Mouse (Mus musculus): ENCODE data around the gene Mbtps1. TPM values are rescaled to one million over a fixed set of nuclear protein-coding genes. Genes with fewer than 3 reads are reported as not detected.

The Mbtps1 gene
- polyA plus RNA-seq, 1 experiment from 2014 or later = 125 TPM

DNA sequence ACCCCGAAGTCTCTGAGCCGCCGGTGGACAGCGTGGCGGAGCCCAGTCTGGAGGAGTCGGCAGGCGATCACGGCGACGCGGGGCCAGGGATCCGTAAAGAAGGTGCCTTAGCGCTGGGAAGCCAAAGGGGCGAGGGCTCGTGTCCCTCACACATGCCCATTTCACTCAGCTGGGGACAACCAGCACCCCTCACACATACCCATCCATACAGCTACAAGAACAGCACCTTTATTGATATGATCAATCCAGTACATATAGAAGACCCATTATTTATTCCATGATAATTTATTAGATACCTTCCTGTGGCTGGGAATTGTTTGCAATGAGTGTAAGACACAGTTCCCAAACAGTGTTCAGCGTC, 16.8 kb upstream of the Mbtps1 start:
- H3K4me2 ChIP-seq = peak overlapping the region; percentile 95
- H3K36me3 ChIP-seq = no peaks in the 10 kb centered on the region
- peak; percentile 48; the same call in 1 of the 2 replicates for ATAC-seq (ENCODE audit: borderline replicate concordance, extremely low read depth, low FRiP score, low TSS enrichment)
- H3K9ac ChIP-seq = peak overlapping the region; percentile 50
- WGBS = 2% methylated on average over 16 of the region's 16 CpGs
- H3K9me3 ChIP-seq = no peaks in the 10 kb centered on the region
- H3K4me3 ChIP-seq = peak overlapping the region; percentile 66
- H3K27me3 ChIP-seq = peaks cover 23% of the 10 kb centered on the region
- H3K27ac ChIP-seq = no peak overlapping the region
- H3K4me1 ChIP-seq = peaks cover 7% of the 10 kb centered on the region; the same call in 1 of the 2 replicates

DNA sequence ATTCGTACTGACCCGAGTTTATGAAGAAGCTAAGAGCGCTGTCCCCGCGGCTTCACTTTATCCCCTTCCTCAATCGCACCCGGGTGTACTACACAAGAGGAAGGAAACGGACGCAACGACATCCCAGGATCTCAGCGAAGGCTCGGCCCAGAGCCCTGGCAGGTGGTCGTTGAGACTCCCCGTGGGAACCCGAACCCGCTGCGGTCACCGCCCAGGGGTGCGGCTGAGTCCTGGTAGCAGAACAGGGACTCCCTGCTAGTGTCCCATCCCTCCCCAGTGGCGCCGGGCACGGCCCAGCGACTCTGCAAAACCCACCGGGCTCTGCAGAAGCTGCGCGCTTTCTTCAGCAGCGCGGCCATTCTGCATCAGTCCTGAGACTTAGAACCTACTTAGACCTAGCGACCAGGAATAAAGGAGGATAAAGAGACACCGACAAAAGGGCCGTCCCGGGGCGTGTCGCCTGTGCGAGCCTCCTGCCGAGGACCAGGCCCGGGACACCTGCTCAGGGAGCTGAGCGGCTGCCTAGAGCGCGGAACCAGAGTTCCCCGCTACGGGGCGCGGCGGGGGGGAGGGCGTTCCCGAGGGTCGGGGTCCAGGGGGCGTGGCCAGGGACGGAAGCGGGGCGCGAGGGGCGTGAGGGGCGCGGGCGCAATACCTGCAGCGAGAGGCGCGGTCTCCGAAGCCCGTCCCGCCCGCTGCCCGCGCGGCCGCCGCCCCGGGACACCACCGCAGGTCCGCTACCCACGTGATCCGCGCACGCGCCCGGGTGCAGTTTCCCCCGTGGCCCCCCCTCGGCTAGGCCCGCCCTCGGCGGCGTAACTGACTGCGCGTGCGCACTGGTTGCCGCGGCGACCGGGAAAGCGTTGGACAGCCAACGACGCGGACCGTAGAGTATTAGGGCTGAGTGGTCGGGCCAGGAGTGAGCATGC, 16.2 kb upstream of the Mbtps1 start, which contains the start of the genes Hsdl1 and Dnaaf1:
TSS of gene Hsdl1 (minus strand) at position 747 of the 929 bp plus-strand sequence.
TSS of gene Dnaaf1 (plus strand) at position 799 of the 929 bp plus-strand sequence.
- peak within 1 kb of the TSS; percentile 66 for H3K4me3 ChIP-seq
- H3K36me3 ChIP-seq = no peaks in the 10 kb centered on the region
- peak within 1 kb of the TSS; percentile 6; the same call in 1 of the 2 replicates for H3K27ac ChIP-seq
- 1% methylated on average over 77 of the region's 97 CpGs for whole genome bisulfite sequencing
- peak within 1 kb of the TSS; percentile 95 for H3K4me2 ChIP-seq
- ATAC-seq (ENCODE audit: borderline replicate concordance, extremely low read depth, low FRiP score, low TSS enrichment) = peak; percentile 87
- H3K9ac ChIP-seq = peak within 1 kb of the TSS; percentile 50
- peaks cover 23% of the 10 kb centered on the region for H3K27me3 ChIP-seq
- H3K4me1 ChIP-seq = peaks cover 7% of the 10 kb centered on the region; the same call in 1 of the 2 replicates
- H3K9me3 ChIP-seq = no peaks in the 10 kb centered on the region

DNA sequence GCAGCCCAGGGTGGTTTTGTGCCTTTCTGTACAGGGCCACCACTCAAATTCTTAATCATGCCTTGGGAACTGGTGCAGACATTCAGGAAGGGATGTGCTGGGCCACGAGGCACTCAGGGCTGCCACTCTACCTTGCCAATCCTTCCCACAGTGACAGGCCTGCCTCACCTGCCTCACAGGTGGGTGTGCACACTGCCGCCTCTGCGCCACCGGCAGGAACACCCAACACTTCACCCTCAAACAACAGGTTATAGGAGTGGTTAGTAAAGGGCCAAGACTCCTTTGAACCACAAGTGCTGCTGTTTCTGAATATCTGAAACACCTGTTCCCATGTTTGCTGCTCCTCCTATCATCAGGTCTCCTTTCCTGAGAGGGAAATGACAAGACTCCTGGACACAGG, 13.9 kb upstream of the Mbtps1 start:
- H3K4me1 ChIP-seq = peaks cover 7% of the 10 kb centered on the region; the same call in 1 of the 2 replicates
- H3K9me3 ChIP-seq = no peaks in the 10 kb centered on the region
- H3K4me3 ChIP-seq = no peak overlapping the region
- no peaks in the 10 kb centered on the region for H3K36me3 ChIP-seq
- no peak for ATAC-seq (ENCODE audit: borderline replicate concordance, extremely low read depth, low FRiP score, low TSS enrichment)
- H3K27me3 ChIP-seq = peaks cover 16% of the 10 kb centered on the region
- H3K4me2 ChIP-seq = no peak overlapping the region
- no peak overlapping the region for H3K9ac ChIP-seq
- H3K27ac ChIP-seq = no peak overlapping the region
- 61% methylated on average over 4 of the region's 4 CpGs for WGBS

DNA sequence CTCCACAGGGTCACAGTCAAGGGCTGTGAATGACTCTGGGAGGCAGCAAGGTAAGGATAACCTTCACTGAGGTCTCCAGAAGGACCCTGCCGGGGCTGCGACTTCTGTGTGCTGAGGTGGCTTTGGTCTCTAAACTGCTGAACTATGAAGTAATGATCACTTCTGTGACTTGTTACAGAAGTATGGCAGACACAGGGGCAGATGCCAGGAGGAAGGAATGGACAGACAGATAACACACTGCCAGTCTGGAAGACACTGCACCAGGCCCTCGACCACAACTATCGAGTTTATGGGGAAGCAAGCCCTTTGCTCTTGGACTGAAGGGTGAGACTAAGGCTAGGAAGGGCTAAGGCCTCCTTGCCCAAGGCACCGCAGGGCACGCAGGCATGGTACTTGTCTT, 12.6 kb upstream of the Mbtps1 start:
- Histone ChIP-seq H3K27ac (no peak overlapping the region), H3K27me3 (peaks cover 4% of the 10 kb centered on the region), H3K4me1 (peaks cover 7% of the 10 kb centered on the region; the same call in 1 of the 2 replicates), H3K4me2 (no peak overlapping the region), H3K4me3 (no peak overlapping the region), H3K36me3 (peaks cover 1% of the 10 kb centered on the region; the same call in 1 of the 2 replicates), H3K9ac (no peak overlapping the region), H3K9me3 (no peaks in the 10 kb centered on the region)
- WGBS = 81% methylated on average over 6 of the region's 6 CpGs
- no peak for ATAC-seq (ENCODE audit: borderline replicate concordance, extremely low read depth, low FRiP score, low TSS enrichment)

DNA sequence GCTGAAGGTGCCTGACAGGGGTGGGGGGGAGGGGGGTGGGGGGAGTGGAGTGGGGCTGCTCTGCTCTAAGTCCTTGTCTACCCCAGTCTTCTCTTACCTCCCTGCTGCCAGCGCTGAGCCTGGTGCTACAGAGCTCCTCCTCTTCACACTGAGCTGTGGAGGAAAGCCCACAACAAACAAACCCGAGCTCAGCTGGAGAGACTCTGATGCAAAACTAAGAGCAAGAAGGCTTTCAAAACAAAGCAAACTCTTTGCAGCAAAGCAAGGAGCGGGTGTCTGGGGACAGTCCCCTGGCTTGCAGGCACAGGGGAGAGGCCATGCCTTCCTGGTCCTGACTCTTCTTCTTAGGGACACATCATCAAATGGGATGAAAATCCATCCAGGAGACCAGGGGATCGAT, 11.3 kb upstream of the Mbtps1 start:
- WGBS = 26% methylated on average over 4 of the region's 4 CpGs
- no peak overlapping the region for H3K4me3 ChIP-seq
- no peak for ATAC-seq (ENCODE audit: borderline replicate concordance, extremely low read depth, low FRiP score, low TSS enrichment)
- H3K9me3 ChIP-seq = no peaks in the 10 kb centered on the region
- no peaks in the 10 kb centered on the region; the same call in 1 of the 2 replicates for H3K27me3 ChIP-seq
- peaks cover 8% of the 10 kb centered on the region; the same call in 1 of the 2 replicates for H3K36me3 ChIP-seq
- H3K4me2 ChIP-seq = no peak overlapping the region
- no peak overlapping the region for H3K9ac ChIP-seq
- no peak overlapping the region for H3K27ac ChIP-seq
- peaks cover 7% of the 10 kb centered on the region; the same call in 1 of the 2 replicates for H3K4me1 ChIP-seq

DNA sequence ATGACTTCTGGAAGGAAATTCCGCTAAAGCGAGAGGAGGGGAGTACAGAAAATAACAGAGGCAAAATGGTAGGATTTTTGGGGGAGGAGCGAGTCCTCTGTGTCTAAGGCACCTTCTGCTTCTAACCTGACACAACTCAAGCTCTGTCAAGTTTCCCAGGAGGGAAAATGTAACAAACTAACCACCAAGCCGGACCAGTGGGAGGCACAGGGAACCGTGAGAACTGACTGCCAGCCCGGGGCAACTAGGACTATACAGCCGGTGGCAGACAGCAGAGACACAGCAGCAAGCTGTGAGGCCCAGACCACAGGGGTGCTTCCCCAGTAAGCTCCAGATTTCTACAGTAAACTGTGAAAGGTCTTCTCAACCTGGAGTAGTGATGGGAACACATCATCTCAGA, 10.4 kb upstream of the Mbtps1 start:
- 63% methylated on average over 7 of the region's 7 CpGs for WGBS
- Histone ChIP-seq H3K27me3 (no peaks in the 10 kb centered on the region; the same call in 1 of the 2 replicates), H3K36me3 (peaks cover 8% of the 10 kb centered on the region; the same call in 1 of the 2 replicates), H3K4me2 (no peak overlapping the region), H3K4me3 (no peak overlapping the region), H3K9ac (no peak overlapping the region), H3K9me3 (no peaks in the 10 kb centered on the region), H3K4me1 (peaks cover 1% of the 10 kb centered on the region; the same call in 1 of the 2 replicates), H3K27ac (no peak overlapping the region)
- no peak for ATAC-seq (ENCODE audit: borderline replicate concordance, extremely low read depth, low FRiP score, low TSS enrichment)

DNA sequence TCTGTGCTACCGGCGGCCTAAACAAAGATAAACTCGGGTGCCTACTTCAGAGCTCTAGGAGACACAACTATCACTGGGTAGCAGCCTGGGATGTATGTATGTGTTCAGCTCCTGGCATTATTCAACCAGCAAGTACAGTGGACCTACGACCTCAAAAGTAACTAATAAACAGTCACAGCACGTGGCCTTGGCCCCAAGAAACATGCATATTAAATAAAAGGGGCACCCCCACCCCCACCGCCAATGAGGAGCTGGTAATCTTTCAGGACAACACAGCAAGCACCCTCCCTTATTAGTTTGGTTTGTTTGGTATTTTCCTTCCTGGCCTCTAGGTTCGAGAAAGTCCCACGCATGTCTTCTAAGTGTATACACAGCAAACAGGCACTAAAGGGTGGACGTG, 9.7 kb upstream of the Mbtps1 start:
- H3K4me3 ChIP-seq = no peak overlapping the region
- H3K9me3 ChIP-seq = no peaks in the 10 kb centered on the region
- no peak overlapping the region for H3K4me2 ChIP-seq
- peaks cover 8% of the 10 kb centered on the region; the same call in 1 of the 2 replicates for H3K36me3 ChIP-seq
- no peaks in the 10 kb centered on the region for H3K4me1 ChIP-seq
- H3K27ac ChIP-seq = no peak overlapping the region
- no peak for ATAC-seq (ENCODE audit: borderline replicate concordance, extremely low read depth, low FRiP score, low TSS enrichment)
- H3K27me3 ChIP-seq = no peaks in the 10 kb centered on the region; the same call in 1 of the 2 replicates
- H3K9ac ChIP-seq = no peak overlapping the region
- WGBS = 75% methylated on average over 9 of the region's 9 CpGs

DNA sequence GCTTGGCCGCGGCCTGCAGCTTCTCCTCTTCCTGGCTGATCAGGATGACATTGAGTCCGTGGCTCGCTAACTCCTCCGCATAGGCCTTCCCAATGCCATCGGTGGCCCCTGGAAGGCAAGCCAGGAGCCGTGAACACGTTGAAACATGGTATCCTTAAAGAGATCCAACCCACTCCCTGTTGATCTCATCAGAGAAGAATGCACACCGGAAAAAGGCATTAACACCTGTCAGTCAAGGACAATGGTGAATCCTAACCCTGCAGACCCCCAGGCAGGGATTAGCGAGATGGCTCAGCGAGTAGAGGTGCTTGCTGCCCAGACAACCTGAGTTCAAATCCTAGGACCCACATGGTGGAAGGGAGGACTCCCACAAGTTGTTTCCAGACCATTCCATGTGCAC, 7.8 kb upstream of the Mbtps1 start:
- no peaks in the 10 kb centered on the region for H3K9me3 ChIP-seq
- peaks cover 19% of the 10 kb centered on the region; the same call in 1 of the 2 replicates for H3K36me3 ChIP-seq
- H3K4me3 ChIP-seq = no peak overlapping the region
- H3K4me2 ChIP-seq = no peak overlapping the region
- H3K9ac ChIP-seq = no peak overlapping the region
- no peak overlapping the region for H3K27ac ChIP-seq
- 68% methylated on average over 11 of the region's 11 CpGs for WGBS
- ATAC-seq (ENCODE audit: borderline replicate concordance, extremely low read depth, low FRiP score, low TSS enrichment) = no peak
- no peaks in the 10 kb centered on the region for H3K27me3 ChIP-seq
- no peaks in the 10 kb centered on the region for H3K4me1 ChIP-seq

DNA sequence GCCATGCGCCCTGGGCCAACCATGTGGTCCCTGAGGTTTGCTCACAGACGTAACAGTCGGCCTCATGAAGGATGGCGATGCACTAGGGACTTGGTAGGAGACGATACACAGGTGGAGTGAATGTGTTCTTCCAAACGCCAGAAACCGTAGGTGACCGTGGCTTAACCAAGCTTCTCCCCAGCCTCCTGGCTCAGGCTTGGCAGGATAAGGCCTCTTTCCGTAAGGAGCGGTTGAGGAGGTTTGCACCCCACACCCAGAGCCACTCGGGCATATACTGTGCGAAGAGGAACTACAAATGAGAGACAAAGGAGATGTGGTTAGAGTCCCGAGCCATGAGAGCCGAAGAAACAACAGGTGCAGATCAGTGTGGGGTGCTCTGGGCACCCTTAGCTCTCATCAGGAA, 5.3 kb upstream of the Mbtps1 start:
- Histone ChIP-seq H3K36me3 (peaks cover 19% of the 10 kb centered on the region; the same call in 1 of the 2 replicates), H3K9me3 (no peaks in the 10 kb centered on the region), H3K27me3 (no peaks in the 10 kb centered on the region), H3K4me2 (no peak overlapping the region), H3K9ac (no peak overlapping the region), H3K4me3 (no peak overlapping the region), H3K27ac (no peak overlapping the region), H3K4me1 (peaks cover 4% of the 10 kb centered on the region; the same call in 1 of the 2 replicates)
- no peak for ATAC-seq (ENCODE audit: borderline replicate concordance, extremely low read depth, low FRiP score, low TSS enrichment)
- WGBS = 90% methylated on average over 14 of the region's 14 CpGs

DNA sequence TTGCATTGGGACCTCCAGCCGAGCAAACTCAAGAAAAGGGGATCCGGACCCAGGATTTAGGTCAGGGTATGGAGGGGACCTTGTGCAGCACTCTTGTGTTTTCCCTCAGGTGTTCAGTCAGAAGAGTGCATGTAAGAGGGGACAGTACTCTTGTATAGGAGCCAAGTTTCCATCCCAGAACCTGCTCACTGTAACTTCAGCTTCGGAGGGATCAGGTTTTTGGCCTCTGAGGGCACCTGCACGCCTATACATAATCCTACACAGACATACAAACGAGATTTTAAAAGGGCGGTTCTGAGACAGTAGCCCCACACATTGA, 826 bp upstream of the Mbtps1 start:
- no peaks in the 10 kb centered on the region for H3K27me3 ChIP-seq
- H3K36me3 ChIP-seq = peaks cover 11% of the 10 kb centered on the region; the same call in 1 of the 2 replicates
- 85% methylated on average over 6 of the region's 6 CpGs for WGBS
- H3K27ac ChIP-seq = 0 out of 2 replicates have a peak overlapping the region, but pooled peaks have one; percentile 34
- 0 out of 2 replicates have a peak overlapping the region, but pooled peaks have one; percentile 41 for H3K9ac ChIP-seq
- peak overlapping the region; percentile 73; the same call in 1 of the 2 replicates for H3K4me3 ChIP-seq
- peaks cover 18% of the 10 kb centered on the region for H3K4me1 ChIP-seq
- H3K4me2 ChIP-seq = peak overlapping the region; percentile 58
- no peak for ATAC-seq (ENCODE audit: borderline replicate concordance, extremely low read depth, low FRiP score, low TSS enrichment)
- H3K9me3 ChIP-seq = no peaks in the 10 kb centered on the region

DNA sequence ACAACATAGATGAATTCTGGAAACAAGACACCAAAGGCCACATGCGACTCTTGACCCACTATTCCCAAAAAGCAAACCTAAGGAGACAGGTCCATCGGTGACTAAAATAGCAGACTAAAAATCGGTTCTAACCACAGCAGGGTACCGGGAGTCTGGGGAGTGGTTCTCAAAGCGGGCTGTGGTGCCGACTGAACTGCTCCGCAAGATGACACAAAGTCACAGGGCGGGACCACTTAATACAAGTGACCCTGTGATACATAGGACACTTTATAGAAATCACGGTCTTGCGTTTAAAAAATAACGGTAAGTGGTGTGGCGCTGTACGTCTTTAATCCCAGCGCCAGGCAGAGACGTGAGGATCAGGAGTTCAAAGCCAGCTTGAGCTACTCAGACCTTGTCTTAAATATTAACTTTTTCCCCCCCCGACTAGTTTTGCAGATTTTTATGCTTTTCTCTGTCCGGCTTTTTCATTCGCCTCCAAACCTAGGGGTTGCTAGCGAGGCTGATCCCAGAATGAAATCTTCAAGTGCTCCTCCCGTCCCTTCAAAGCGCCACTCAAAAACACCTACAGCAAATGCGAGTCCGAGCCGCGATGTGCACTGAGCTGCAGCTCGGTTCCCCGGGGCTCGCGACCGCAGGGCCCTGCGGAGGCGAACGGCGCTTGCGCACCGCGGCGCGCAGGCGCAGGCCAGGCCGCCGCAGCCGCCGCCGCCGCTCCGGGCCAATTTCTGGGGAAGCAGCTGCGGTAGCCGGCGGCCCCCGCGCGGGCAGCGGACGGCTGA, 523 bp downstream of the Mbtps1 start:
- ATAC-seq (ENCODE audit: borderline replicate concordance, extremely low read depth, low FRiP score, low TSS enrichment) = peak; percentile 93
- H3K4me3 ChIP-seq = peak overlapping the region; percentile 73
- 2% methylated on average over 55 of the region's 55 CpGs for WGBS
- H3K9me3 ChIP-seq = no peaks in the 10 kb centered on the region
- peak overlapping the region; percentile 88 for H3K27ac ChIP-seq
- H3K27me3 ChIP-seq = no peaks in the 10 kb centered on the region
- peak overlapping the region; percentile 72 for H3K4me2 ChIP-seq
- peaks cover 10% of the 10 kb centered on the region; the same call in 1 of the 2 replicates for H3K36me3 ChIP-seq
- peaks cover 18% of the 10 kb centered on the region for H3K4me1 ChIP-seq
- peak overlapping the region; percentile 79 for H3K9ac ChIP-seq

Data from lung, embryonic 15.5 days (tissue).